ENCODE assay signal across 29 mouse cellular contexts in the genomic region with DNA sequence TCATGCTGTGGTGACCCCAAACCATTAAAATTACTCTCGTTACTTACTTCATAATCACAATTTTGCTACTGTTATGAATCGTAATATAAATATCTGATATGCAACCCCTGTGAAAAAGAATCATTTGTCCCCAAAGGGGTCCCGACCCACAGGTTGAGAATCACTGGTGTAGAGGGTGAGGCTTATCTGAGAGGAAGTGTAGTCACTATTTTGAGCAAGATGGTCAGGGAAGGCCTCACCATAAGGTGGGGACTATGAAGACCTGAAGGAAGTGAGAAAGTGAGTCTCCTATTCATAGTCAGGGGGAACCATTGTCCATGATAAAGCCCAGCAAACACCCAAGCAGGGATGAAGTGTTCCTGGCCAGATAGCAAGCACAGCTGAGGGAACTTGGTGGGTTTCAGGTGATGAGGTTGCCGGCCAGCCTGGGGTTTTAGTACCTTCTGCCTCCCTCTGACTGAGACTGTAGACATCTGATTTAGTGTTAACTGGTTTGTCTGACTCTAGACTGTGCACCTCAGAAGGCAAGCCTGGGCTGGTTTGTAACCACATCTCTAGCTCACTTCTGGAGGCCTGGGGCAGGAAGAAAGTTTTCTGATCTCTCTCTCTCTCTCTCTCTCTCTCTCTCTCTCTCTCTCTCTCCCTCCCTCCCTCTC. TPM values are rescaled to one million over a fixed set of nuclear protein-coding genes. Genes with fewer than 3 reads are reported as not detected.
DNase-seq lines count a peak whose midpoint lies in the region; ATAC-seq and TF ChIP-seq lines count a peak whose summit lies in the region.
"Had no signal": no experiment of that assay in that cellular context is flagged by ENCODE, and none has a peak within 500 bp of the region (broad histone marks: within the 10 kb centered on the region; RNA-seq: fewer than 3 reads in every experiment).

No protein-coding gene starts in this region.

- TF ChIP-seq CTCF in cerebellum, adult 2 months (IDR thresholded peaks at IDR 0.05; ENCODE audit: borderline replicate concordance, insufficient read depth, low read depth, low read length): no peak

- H3K4me1 ChIP-seq in embryonic facial prominence, embryonic 12.5 days: peaks cover 5% of the 10 kb centered on the region; the same call in 1 of the 2 replicates
- H3K4me1 ChIP-seq in embryonic facial prominence, embryonic 10.5 days: peaks cover 9% of the 10 kb centered on the region
- peaks cover 85% of the 10 kb centered on the region for H3K4me1 ChIP-seq in heart, embryonic 13.5 days
- peaks cover 2% of the 10 kb centered on the region; the same call in 1 of the 2 replicates for H3K4me1 ChIP-seq in cerebellum, adult 2 months (ENCODE audit: control insufficient read depth, insufficient read depth, low read length)
- H3K4me1 ChIP-seq: lung, embryonic 15.5 days had no signal

- H3K9ac ChIP-seq in embryonic facial prominence, embryonic 12.5 days: no peak overlapping the region
- peak overlapping the region; percentile 6; the same call in 1 of the 2 replicates for H3K9ac ChIP-seq in heart, embryonic 13.5 days
- H3K9ac ChIP-seq: forebrain, embryonic 12.5 days; heart, embryonic 12.5 days; hindbrain, embryonic 14.5 days; limb, embryonic 12.5 days; lung, embryonic 15.5 days; midbrain, embryonic 12.5 days; neural tube, embryonic 15.5 days had no signal

- no peaks in the 10 kb centered on the region for H3K36me3 ChIP-seq in embryonic facial prominence, embryonic 12.5 days
- H3K36me3 ChIP-seq in embryonic facial prominence, embryonic 10.5 days (replicated peaks): no peaks in the 10 kb centered on the region
- H3K36me3 ChIP-seq in heart, embryonic 13.5 days: 0 out of 2 replicates have a peak, but pooled peaks cover 7% of the 10 kb centered on the region
- H3K36me3 ChIP-seq: forebrain, embryonic 12.5 days; limb, embryonic 12.5 days; lung, embryonic 15.5 days; midbrain, embryonic 12.5 days had no signal

- no peaks in the 10 kb centered on the region for H3K9me3 ChIP-seq in embryonic facial prominence, embryonic 12.5 days
- no peaks in the 10 kb centered on the region for H3K9me3 ChIP-seq in embryonic facial prominence, embryonic 10.5 days
- H3K9me3 ChIP-seq in heart, embryonic 13.5 days: no peaks in the 10 kb centered on the region
- H3K9me3 ChIP-seq: forebrain, embryonic 12.5 days; heart, embryonic 12.5 days; limb, embryonic 12.5 days; lung, embryonic 15.5 days; midbrain, embryonic 12.5 days; neural tube, embryonic 15.5 days had no signal

- no peak for TF ChIP-seq POLR2A in cerebellum, adult 2 months (IDR thresholded peaks at IDR 0.05; ENCODE audit: borderline replicate concordance, insufficient read depth, low read length)

- no peak overlapping the region for H3K4me2 ChIP-seq in embryonic facial prominence, embryonic 12.5 days (replicated peaks)
- 0 out of 2 replicates have a peak overlapping the region, but pooled peaks have one; percentile 0 for H3K4me2 ChIP-seq in heart, embryonic 13.5 days
- H3K4me2 ChIP-seq: forebrain, embryonic 12.5 days; hindbrain, embryonic 14.5 days; limb, embryonic 12.5 days; lung, embryonic 15.5 days; midbrain, embryonic 12.5 days; neural tube, embryonic 15.5 days had no signal

- WGBS in embryonic facial prominence, embryonic 12.5 days: 79% methylated on average over 4 of the region's 4 CpGs
- WGBS in embryonic facial prominence, embryonic 10.5 days: 82% methylated on average over 4 of the region's 4 CpGs
- 48% methylated on average over 4 of the region's 4 CpGs for WGBS in heart, embryonic 13.5 days
- WGBS in cerebellum, adult 2 months: 91% methylated on average over 4 of the region's 4 CpGs

- H3K27me3 ChIP-seq in embryonic facial prominence, embryonic 12.5 days: no peaks in the 10 kb centered on the region
- H3K27me3 ChIP-seq in embryonic facial prominence, embryonic 10.5 days (replicated peaks; ENCODE audit: low read depth, poor library complexity, severe bottlenecking): no peaks in the 10 kb centered on the region
- no peaks in the 10 kb centered on the region for H3K27me3 ChIP-seq in heart, embryonic 13.5 days (replicated peaks)
- no peaks in the 10 kb centered on the region for H3K27me3 ChIP-seq in cerebellum, adult 2 months (ENCODE audit: control insufficient read depth, insufficient read depth, low read length)
- H3K27me3 ChIP-seq: forebrain, embryonic 12.5 days; heart, embryonic 12.5 days; lung, embryonic 15.5 days; midbrain, embryonic 12.5 days; neural tube, embryonic 15.5 days had no signal

- no peak for DNase-seq in embryonic facial prominence, embryonic 10.5 days (ENCODE audit: low spot score)
- no peak for DNase-seq in heart, postnatal 14 days
- peak; percentile 42 for DNase-seq in urinary bladder, postnatal 14 days (ENCODE audit: low spot score)
- no peak for DNase-seq in urinary bladder, postnatal 4 days (ENCODE audit: low spot score in 2 of 2)
- DNase-seq in naive thymus-derived CD4-positive, alpha-beta T cell, adult 2 months (ENCODE audit: low read depth): peak; percentile 44
- DNase-seq in cerebellum, adult 2 months: no peak
- DNase-seq: adrenal gland, postnatal 36 days; cerebellum, adult 18-20 months; cerebellum, postnatal 14 days; gastrocnemius, postnatal 25 days; heart, adult 18-20 months; kidney, adult 11 months; kidney, postnatal 36 days; retina, postnatal 1 day; right cerebral cortex, postnatal 25 days had no signal

- 0 out of 2 replicates have a peak, but pooled peaks have one; percentile 47 for ATAC-seq in embryonic facial prominence, embryonic 12.5 days (ENCODE audit: insufficient number of reproducible peaks, insufficient read depth, low FRiP score, low TSS enrichment)
- ATAC-seq in heart, embryonic 13.5 days (ENCODE audit: extremely low read depth, insufficient number of reproducible peaks, low FRiP score, low TSS enrichment): no peak

- intact Hi-C loops in heart, postnatal 14 days (cut with DNase I): no loop called here

- no peak overlapping the region for H3K27ac ChIP-seq in embryonic facial prominence, embryonic 12.5 days
- no peak overlapping the region for H3K27ac ChIP-seq in embryonic facial prominence, embryonic 10.5 days (replicated peaks)
- H3K27ac ChIP-seq in heart, embryonic 13.5 days (replicated peaks): 0 out of 2 replicates have a peak overlapping the region, but pooled peaks have one; percentile 20
- no peak overlapping the region for H3K27ac ChIP-seq in cerebellum, adult 2 months (ENCODE audit: insufficient read depth, low read length)
- H3K27ac ChIP-seq: forebrain, embryonic 12.5 days; hindbrain, embryonic 14.5 days; left cerebral cortex, adult 2 months; limb, embryonic 12.5 days; lung, embryonic 15.5 days; midbrain, embryonic 12.5 days; neural tube, embryonic 15.5 days; stomach, postnatal 0 days had no signal

- no peak overlapping the region for H3K4me3 ChIP-seq in embryonic facial prominence, embryonic 12.5 days
- H3K4me3 ChIP-seq in embryonic facial prominence, embryonic 10.5 days: no peak overlapping the region
- no peak overlapping the region for H3K4me3 ChIP-seq in heart, embryonic 13.5 days
- H3K4me3 ChIP-seq in cerebellum, adult 2 months (replicated peaks; ENCODE audit: insufficient read depth, low read depth, low read length): no peak overlapping the region
- H3K4me3 ChIP-seq: erythroblast, embryonic 14.5 days; forebrain, embryonic 12.5 days; heart, embryonic 12.5 days; layer of hippocampus, adult 2 months; left cerebral cortex, adult 2 months; limb, embryonic 12.5 days; lung, embryonic 15.5 days; midbrain, embryonic 12.5 days; neural tube, embryonic 15.5 days had no signal

RNA-seq across cellular contexts. Expression of a gene that starts 13.3 kb away (rescaled TPM):
- polyA plus RNA-seq in embryonic facial prominence, embryonic 12.5 days (2016; fragmentation: Nextera tagmentation; extraction: Ambion mirVana): 7.1 and 7.4 TPM in 2 replicates
- 6.3 and 6.4 TPM in 2 replicates for polyA plus RNA-seq in embryonic facial prominence, embryonic 10.5 days (2016; fragmentation: Nextera tagmentation; extraction: Ambion mirVana)
- 27.8 and 29.0 TPM in 2 replicates for polyA plus RNA-seq in heart, embryonic 13.5 days (2015; fragmentation: Nextera tagmentation; extraction: Ambion mirVana)
- total RNA-seq in heart, postnatal 14 days (2021): 10 to 100 TPM; 11.7 to 17.2 TPM
- 19.6 and 21.7 TPM in 2 replicates for polyA plus RNA-seq in cerebellum, adult 2 months (2012; rRNA removed)
- polyA plus RNA-seq: C2C12 had no signal

Comparison
In these comparisons a context has a peak if more than half of its experiments do, and no peak if none do; other contexts are left out.
1. DNase-seq: peak in urinary bladder, postnatal 14 days (single experiment) and naive thymus-derived CD4-positive, alpha-beta T cell, adult 2 months (single experiment); none in embryonic facial prominence, embryonic 10.5 days (single experiment), heart, postnatal 14 days (0 of 2), urinary bladder, postnatal 4 days (0 of 2) and cerebellum, adult 2 months (0 of 2).